Mouse (Mus musculus) right cerebral cortex, postnatal 14 days (tissue): ENCODE data around the gene Myl7.
A peak's percentile ranks its signal among the peaks of the same experiment; 100 is the strongest.

Experiments
- DNase-seq: peaks from one replicate; pipeline ENCODE4 v3.0.0; 2022

Gene Myl7

DNA sequence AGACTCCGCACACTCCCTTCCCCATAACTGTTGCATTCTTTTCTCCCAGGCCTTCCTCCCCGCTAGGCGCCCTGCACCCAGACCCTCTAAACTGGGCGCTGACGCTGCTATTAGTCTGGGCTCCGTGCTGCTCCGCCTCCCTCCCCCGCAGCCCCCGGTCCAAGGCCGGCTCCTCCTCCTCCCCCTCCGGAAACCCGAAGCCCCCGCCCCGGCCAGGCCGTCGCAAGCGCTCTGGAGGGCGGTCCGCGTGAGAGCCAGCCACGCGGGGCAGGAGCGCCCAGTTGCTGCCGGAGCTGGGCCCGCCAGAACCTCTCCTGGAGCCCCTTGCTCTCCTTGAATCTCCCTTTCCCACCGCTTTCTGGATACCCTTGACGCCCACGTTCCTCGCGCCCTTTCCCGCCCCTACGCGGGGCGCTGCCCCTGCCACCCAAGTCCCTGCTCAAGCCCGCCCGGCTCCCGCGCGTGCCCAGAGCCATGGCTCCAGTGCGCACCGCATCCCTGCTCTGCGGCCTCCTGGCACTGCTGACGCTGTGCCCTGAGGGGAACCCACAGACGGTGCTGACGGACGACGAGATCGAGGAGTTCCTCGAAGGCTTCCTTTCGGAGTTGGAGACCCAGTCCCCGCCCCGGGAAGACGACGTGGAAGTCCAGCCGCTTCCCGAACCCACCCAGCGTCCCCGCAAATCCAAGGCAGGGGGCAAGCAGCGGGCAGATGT, 36.7 kb downstream of the Myl7 start, which contains the start of gene Aebp1:
Gene Aebp1, plus strand, starts transcription at position 270 of the 716 bp plus-strand sequence.
- no peak for DNase-seq

DNA sequence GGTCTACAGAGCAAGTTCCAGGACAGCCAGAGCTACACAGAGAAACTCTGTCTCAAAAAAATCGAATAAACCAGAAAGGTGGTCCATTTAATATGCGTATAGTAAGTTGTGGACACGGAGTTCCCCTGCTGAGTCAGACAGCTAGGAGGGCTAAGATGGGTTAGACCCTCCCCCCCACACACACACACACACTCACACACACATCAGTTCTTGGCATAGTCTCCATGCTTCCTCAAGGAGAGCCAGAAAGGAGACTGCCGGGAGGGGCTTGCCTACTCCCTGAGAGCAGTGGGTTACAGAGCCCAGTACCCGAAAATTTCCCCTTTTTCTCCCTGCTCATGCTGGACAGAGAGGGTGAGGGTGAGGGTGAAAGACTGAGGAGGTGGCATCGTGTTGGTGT, 37.9 kb downstream of the Myl7 start:
- no peak for DNase-seq

DNA sequence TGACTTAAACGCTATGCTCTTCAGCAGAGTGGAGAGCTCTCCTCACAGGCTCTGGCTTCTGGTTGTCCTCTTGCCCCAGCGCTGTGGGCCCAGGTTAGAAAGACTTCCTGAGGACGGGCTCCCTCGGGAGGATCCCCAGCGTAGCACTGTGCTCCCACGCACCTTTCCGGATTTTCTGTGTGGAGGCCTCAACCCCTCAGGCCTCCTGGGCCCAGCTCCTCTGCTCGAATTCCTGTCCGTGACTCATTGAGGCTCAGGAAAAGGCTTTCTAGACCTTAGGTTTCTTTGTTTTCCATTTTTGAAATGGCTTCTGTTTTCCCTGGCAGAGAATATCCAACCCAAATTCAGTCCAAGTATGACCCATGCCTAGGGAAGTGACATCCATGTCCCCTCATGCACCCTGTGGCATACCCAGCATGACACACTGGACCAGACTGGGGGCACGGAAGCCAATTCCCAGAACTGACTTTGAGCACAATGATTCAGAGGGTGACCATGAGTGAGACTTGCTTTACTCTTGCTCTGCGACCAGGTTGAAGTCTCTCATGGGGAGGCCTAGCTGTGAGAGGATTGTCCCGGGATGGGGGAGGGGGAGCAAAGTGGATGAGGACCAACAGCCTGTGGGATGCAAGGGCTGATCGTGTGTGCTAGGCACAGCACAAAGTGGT, 38.6 kb downstream of the Myl7 start:
- no peak for DNase-seq

DNA sequence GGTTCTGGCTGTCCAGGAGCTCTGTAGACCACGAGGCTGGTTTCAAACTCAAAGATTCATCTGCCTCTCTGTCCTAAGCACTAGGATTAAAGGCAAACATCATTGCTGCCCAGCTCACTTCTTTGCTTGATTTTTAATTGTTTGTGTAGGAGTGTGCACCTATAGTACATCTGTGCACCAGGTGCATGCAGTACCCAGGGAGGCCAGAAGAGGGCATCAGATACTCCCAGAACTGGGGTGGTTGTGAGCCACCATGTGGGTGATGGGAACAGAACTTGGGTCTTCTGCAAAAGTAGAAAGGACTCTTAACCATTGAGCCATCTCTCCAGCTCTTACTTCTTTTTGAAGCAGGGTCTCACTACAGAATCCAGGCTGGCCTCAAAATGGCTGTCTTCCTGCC, 39.9 kb downstream of the Myl7 start:
- DNase-seq: no peak

DNA sequence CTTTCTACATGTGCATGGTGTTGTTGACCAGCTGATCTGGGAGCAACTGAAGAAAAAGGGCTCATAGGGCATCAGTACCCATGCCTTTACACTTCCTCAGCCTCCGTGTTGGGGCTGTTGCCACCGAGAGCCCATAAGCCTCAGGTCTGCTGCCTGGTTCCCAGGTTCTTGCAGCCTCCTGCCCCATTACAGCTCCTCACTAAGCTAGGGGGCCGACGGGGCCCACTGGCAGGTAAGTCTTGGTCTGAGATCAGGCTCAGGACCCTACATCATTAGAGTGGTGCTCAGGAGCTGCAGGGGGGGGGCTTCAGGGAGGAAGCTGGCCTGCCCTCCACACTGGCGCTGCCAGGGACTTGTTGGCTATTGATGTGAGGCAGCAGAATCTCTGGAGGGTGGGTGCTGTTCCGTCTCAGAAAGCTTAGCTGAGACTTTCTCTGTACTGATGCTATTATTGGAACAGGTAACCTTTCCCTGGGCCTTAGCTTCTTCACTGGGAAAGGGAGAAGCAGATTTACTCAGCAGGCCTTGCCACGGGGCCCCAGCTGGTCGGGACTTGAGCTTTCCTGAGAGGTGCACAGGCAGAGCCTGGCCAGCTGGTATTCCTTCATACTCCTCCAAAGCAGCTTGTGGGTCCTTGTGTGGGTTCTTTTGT, 42.0 kb downstream of the Myl7 start:
- DNase-seq: no peak

DNA sequence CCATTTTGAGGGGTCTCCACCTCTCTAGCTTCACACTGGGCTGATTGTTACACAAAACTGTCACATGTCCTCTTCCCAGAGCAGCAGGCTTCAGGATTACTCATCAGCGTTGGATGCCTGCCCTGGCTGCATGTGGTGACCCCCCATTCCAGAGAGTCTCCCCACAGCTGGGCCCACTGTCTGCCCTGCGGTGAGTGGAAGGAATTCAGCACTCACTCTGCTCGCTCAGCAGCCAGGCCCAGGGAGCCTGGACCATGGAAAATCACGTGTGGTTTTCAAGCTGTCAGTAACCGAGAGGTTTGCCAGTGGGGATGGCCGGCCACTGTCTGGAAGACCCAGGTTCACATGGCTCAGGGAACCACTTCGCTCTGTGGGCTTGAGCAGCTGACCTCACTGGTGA, 42.7 kb downstream of the Myl7 start:
- peak; percentile 42 for DNase-seq

DNA sequence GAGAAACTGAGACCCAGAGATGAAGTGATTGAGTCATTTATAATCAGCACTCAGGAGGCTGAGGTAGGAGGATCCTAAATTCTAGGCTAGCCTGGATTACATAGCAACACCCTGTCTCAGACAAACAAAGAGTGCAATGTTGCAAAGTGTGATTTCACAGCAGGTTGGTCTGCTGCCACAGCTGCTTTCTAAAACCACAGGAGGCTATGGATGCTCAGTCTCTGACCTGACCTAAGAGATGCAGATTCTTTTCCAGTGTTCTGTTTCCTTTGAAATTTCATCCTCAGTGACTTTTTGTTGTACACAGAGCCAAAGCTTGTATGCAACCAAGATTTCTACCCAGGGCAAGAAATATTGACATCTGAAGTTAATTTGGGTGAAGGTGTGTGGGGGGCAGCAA, 43.1 kb downstream of the Myl7 start:
- DNase-seq: no peak

DNA sequence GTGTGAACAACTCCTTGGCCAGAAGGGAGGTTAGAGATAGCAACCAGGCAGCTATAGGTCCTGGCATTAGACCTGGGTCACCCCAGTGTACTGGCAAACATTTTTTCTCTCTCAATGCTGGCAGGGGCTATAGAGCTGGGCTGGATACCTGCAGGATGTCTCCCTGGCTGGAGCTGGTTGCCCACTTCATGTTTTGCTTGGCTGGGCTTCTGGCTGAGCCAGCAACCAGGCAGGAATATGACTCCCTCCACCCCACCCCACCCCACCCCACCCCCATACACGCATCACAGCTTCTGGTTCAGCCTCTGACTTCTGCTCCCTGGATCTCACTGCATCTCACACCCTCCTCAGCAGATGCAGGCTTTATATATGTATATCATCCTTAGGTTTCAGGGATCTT, 46.3 kb downstream of the Myl7 start:
- no peak for DNase-seq

DNA sequence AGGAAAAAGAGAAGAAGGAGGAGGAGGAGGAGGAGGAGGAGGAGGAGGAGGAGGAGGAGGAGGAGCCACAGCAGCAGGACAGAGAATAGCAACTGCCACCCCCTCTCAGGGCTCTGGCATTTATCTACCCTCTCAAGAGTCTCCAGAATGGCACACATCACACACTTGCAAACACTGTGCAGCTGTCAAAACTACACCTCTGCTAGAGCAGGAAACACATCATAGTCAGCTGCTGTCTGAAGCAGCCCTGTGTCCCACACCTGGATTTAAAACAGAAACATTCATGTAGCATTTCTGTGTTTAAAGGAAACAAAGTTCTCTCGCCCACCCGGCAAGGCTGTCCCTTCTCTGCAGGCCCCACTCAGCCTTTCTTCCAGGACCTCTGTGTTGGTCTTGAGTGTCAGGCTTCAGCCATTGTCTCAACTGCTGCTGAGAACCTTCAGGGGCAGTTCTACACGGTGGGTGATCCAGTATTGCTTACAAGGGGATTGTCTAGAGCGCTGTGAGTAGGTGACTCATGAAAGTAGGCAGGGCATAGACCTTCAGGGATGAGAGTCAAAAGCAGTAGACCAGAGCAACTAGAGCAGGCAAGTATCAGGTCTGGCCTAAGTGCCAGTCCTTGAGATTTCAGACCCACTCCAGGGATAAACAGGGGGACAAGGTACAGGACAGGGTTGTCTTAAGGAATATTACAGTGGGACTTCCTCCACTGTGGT, 47.4 kb downstream of the Myl7 start:
- no peak for DNase-seq

DNA sequence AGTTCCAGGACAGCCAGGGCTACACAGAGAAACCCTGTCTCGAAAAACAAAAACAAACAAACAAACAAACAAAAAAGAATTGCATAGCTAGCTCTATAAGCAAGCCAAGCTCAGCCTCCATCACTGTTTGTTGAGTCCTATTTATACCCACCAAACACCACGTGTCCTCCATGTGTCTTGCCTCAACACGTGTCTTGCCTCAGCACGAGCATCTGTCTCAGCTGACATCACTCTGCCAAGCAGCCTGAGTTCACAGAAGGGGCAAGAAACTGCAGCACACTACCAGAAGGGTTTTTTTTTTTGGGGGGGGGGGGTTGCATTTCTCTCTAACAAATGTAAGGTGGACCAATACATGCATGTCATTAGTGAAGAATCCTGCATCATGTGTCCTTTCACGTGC, 48.1 kb downstream of the Myl7 start:
- DNase-seq: no peak

DNA sequence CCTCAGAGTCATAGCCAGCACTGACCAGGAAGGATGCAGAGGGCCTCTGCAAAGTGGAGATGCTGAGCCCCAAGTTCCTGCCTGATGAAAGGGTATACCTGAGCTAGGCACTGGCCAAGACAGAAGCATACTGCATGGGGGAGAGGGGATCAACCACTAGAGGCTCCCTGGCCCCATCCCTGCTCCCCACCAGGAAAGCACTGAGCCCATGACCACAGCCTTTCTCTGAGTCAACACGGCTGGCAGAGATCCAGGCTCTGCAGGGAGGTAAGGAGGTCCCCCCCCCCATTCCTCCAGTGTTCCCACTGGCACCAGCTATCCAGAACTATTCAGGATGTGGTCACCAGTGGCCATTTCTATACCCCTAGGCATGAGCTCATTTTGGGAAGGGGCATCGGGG, 49.3 kb downstream of the Myl7 start:
- DNase-seq: peak; percentile 41

DNA sequence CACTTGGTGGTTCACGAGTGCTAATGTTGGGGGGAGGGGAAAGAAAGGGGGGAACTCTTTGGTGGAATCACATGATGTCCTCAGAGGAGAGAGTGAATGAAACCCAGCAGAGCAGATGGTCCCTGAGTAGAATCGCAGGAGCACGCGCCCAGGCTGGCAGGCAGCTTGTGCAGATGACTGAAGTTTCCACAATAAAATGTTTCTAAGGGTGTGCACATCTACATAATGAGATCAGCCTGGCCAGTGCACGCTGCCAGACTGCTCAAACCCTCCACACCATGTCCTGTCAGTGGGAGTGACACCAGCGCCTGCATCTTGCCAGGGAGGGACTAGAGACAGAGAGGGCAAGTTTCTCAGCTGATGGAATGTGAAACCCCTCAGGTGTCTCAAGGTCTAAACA, 49.8 kb downstream of the Myl7 start:
- DNase-seq: peak; percentile 55

DNA sequence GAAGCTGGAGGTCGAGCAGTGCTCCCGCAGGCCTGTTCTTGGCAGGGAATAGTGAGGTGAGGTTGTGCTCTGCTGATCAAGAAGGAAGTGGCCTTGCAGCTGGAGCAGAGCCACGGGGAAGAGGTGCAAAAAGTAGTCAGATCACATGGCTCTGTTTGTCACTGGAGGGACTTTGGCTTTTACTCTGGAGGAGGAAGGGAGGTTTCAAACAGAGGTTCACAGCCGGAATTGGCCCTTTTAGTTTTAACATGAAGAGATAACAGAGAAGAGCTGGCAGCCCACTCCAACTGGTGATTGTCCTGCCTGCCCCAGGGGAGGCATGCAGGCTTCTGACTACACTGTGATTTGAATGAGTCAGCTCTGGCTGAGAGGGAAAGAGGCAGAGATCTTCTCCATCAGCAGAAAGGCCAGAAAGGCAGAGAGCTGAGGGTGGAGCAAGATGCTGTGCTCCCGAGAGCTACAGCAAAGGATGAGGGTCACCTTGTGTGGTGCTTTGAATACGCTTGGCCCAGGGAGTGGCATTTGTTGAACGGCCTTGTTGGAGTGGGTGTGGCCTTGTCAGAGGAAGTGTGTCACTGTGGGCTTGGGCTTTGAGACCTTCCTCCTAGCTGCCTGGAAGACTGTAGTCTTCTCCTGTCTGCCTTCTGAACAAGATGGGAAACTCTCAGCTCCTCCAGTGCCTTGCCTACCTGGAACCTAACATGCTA, 51.8 kb downstream of the Myl7 start:
- no peak for DNase-seq
